Mouse (Mus musculus): ENCODE data around the gene Zfp1.
"Not testable (repeated sequence)": the region's sequence is repeated elsewhere in the genome, so short reads cannot be mapped to it uniquely, and the experiment has no call there.

Gene Zfp1

DNA sequence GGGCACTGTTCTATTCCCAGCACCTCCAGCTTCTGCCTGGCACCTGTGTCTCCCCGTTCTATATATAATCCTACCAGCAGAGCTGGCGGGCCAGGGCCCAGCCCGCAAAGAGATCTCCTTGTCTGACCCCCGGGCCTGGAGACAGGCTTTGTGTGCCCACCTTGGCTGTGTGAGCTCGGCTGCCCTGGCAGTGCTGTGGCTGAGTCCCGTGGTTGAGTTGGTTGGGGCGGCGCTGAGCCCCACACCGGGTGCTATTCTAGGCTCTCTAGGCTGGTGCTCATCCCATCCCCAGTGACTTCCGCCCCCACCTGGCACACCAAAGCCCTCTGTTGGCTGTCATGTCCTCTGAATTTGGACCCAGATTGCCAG, 18.4 kb upstream of the Zfp1 start:
- DNase-seq (ENCODE audit: extremely low spot score, low spot score), result no peak

DNA sequence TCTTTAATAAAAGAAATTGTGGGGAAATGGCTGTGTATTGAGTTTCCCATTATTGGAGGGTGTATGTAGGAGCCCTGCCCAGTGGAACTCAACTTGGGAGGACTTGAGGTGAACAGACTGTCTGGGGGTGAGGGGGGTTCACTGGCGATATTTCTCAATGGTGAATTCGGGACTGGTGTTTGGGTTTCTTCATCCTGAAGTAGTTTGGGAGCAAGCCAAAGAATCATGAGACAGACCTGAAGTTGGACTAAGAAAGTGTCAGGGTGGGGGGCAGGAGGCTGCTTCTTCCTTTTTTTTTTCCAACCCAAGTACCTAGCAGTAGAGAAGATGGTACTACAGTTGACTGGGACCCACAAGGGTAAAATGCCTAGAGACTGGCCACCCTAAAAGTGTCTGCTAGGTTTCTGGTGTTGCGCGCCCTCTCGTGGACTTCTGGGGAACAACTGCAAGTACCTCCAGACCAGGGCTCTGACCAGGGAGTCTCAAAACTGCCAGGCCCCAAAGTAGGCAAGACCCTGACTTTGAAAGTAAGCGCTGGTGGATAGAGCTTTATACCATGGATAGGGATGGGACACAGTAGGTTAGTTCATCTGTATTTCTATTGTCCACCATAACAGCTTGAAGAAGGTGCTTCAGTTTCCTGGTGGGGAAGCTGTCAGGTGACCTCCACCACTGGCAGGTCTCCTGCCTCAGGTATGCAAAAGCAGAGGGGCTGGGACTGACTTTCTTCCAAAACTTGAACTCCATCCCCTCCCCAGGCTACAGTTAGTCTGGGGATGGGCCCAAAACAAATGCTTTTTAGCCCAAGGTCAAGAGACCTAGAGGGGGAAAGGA, 17.3 kb upstream of the Zfp1 start:
- DNase-seq (ENCODE audit: extremely low spot score, low spot score), result peak; percentile 78

- DNase-seq (ENCODE audit: extremely low spot score, low spot score), result no peak
These were observed 16.7 kb upstream of the Zfp1 start for GRCm38 (mm10) chr8:111626528-111626820.

GRCm38 (mm10) chr8:111626933-111627332, 16.3 kb upstream of the Zfp1 start:
- DNase-seq (ENCODE audit: extremely low spot score, low spot score), result no peak

DNA sequence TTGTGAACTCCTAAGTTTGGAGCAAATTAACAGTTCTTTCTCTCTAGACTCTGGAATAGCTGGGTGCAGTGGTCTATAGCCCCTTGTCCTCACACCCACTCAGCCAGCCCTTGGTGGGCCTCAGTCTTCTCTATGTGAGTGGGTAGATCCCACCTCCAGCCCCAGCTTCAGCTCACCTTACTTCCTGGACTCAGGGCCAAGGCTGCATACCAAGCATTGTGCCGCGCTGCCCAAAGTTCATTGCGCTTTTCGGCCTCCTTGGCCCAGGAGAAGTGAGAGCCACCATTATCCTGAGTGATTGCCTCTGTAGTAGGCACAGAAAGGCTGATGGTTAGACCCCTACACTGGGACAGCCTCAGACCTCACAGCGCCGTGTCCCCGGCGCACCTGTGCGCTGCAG, 15.3 kb upstream of the Zfp1 start:
- no peak for DNase-seq (ENCODE audit: extremely low spot score, low spot score)

- DNase-seq (ENCODE audit: extremely low spot score, low spot score), result no peak
These were observed 14.8 kb upstream of the Zfp1 start for GRCm38 (mm10) chr8:111628401-111628800.

- no peak for DNase-seq (ENCODE audit: extremely low spot score, low spot score)
These were observed 14.2 kb upstream of the Zfp1 start for GRCm38 (mm10) chr8:111628894-111629501.

DNA sequence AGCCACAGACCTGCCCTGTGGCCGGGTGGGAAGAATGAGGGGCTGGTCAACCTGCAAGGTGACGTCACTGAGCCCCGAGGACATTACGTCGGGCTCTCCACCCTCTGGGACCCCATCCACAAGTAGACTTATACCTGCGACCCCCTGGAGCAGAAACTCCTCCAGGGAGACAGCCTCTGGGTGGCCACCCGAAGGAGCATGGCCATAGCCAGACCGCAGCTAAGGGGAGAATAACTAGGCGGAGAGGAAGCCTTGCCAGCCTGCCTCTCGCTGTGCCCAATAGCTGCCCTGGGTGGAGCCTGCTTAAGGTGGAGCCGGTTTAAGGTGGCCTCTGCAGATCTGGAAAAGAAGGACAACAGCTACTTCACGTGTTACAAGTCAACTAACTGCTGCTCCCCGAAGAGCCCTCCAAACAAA, 13.1 kb upstream of the Zfp1 start, which contains the start of gene Ldhd:
Gene Ldhd (minus strand): TSS at position 270 of the 417 bp plus-strand sequence.
- no peak for DNase-seq (ENCODE audit: extremely low spot score, low spot score)

DNA sequence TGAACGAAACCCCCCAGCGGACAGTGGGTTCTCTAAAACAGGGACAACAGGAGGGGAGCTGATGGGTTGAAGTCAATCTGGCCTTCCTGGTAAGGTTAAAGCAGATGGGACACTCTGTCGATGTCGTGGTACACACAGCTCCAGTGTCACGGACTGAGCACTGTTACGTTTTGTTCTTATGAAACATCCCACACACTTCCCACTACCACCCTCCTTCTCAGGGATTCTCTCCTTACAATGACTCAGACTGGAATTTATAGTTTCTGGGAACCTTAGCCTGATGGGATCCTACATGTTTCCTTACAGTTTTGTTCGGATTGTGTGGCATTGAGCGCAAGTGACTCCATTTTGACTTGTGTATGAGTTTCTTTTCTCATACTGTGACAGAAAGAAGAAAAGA, 11.6 kb upstream of the Zfp1 start:
- no peak for DNase-seq (ENCODE audit: extremely low spot score, low spot score)

- DNase-seq (ENCODE audit: extremely low spot score, low spot score), result no peak
These were observed 10.2 kb upstream of the Zfp1 start for GRCm38 (mm10) chr8:111632976-111633375.

DNA sequence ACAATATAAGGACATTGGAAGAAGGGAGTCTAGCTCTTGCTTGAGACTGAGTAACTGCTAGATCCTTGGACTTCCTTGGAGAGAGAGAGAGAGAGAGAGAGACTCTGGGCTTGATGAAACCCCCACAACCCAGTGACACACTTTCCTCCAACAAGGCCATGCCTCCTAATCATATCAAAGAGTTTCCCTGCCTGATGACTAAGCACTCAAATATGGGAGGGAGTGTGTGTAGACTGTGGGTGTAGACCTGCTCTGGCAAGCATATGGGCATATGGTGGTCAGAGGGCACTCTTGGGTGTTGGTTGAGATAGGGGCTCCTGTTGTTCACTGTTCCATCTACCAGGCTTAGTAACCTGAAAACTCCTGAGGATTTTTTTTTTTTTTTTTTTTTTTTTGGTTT, 5.1 kb upstream of the Zfp1 start:
- DNase-seq (ENCODE audit: extremely low spot score, low spot score), result no peak

DNA sequence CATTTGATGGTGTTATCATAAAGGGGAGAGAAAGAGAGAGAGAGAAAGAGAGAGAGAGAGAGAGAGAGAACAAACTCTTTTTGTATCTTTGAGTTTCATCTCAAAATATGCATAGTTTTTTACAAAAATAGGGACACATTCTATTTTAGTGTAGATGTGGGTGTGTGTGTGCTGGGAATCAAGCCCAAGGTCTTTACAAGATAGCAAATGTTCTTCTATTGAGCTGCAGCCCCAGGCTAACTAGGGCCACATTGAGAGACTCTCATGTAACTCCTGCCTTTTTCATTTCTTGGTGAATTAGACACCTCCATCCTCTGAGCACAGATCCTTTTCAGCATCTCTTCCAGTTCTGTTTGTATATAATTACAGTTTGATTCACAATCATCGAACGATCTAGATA, 2.1 kb upstream of the Zfp1 start:
- DNase-seq (ENCODE audit: extremely low spot score, low spot score), result no peak

- DNase-seq (ENCODE audit: extremely low spot score, low spot score), result no peak
These were observed 705 bp upstream of the Zfp1 start for GRCm38 (mm10) chr8:111642496-111642895.

DNA sequence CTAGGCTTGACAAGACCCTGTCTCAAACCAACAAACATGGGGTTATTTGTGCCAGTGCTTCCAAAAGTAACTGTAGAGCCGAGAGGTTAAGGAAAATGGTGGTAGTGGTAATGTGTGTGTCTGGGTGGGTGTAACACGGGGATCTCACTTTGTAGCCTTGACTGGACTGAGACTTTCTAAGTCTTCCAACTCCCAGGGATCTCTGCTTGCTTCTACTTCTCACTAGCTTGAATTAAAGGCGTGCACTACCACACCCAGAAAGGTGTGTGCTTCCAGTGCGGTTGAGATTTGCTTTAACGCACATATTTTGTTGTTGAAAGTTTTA, 300 bp upstream of the Zfp1 start:
- DNase-seq (ENCODE audit: extremely low spot score, low spot score), result no peak

DNA sequence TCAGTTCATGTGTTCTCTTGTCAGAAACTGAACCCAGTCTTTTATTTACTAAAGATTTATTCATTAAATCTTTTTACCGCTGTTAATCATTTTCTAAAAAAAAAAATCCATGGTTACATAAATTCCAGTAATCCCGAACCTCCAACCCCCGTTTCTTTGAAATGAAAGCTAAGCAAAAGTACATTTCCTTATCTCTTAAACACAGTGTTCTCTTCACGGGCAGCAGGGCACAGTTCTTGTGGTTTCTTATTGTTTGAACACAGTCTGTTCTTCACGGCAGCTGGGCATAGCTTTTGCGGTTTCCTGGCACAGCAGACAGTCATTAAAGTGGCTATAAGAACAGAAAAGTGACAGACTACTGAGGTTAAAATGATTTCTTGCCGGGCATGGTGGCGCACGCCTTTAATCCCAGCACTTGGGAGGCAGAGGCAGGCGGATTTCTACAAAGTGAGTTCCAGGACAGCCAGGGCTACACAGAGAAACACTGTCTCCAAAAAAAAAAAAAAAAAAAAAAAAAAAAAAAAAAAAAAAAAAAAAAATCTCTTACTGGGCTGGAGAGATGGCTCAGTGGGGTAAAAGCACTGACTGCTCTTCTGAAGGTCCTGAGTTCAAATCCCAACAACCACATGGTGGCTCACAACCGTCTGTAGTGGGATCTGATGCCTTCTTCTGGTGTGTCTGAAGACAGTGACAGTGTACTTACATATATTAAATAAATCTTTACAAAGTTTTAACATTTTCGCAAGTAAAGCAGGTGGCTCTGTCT, 1.3 kb downstream of the Zfp1 start:
- DNase-seq (ENCODE audit: extremely low spot score, low spot score), result not testable (repeated sequence)

DNA sequence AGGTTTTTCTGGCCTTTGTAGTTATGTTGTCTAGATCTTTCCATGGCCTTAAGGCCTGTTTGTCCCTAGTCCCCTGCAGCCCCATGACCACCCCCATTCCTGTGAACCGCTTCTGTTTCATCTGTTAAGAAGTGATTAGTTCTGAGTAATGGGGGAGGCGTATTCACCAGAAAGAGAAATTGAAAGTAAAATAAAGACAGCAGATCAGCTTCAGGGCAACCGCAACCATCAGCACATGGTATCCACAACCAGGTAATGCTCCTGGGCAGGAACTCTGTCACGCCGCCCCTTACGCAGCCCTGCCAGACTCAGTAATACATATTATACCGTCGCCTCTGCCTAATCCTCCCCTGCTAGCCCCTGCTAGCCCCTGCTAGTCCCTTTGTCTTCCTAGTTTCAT, 2.5 kb downstream of the Zfp1 start:
- no peak for DNase-seq (ENCODE audit: extremely low spot score, low spot score)

DNA sequence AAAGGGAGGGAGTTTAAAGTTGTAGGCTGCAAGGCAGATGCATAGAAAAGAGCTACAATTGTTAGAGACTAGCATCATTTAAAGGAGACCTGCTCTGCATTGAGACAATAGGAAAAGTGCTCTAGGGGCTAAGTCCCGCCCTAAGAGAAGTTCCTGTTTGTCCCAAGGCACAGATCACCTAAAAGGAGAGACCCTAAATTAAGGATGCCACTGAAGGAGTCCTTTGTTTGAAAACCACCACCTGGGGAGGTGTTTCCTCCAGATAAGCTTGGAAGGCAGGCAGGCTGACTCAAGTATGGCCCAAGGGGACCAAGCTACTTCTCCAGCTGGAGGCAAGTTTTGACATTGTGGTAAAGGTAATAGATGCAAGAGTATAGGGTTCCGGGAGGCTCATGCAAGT, 5.6 kb downstream of the Zfp1 start:
- DNase-seq (ENCODE audit: extremely low spot score, low spot score), result no peak

DNA sequence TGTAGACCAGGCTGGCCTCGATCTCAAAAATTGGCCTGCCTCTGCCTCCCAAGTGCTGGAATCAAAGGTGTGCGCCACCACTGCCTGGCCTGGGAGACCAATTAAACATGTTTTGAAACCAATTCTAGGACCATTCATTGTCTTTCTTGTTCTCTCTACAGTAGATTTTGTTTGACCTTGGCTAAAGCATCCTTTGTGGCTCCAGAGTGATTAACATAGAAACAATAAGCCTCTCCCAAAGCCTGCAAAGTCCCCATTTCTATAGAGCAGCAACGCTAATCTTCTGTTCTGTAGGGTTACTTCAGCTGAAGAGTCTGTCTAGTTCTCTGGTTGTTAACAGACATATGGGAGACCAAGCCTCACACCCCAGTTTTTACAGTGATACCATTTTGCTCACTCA, 7.5 kb downstream of the Zfp1 start:
- no peak for DNase-seq (ENCODE audit: extremely low spot score, low spot score)

- no peak for DNase-seq (ENCODE audit: extremely low spot score, low spot score)
These were observed 10.3 kb downstream of the Zfp1 start for GRCm38 (mm10) chr8:111653524-111653923.

DNA sequence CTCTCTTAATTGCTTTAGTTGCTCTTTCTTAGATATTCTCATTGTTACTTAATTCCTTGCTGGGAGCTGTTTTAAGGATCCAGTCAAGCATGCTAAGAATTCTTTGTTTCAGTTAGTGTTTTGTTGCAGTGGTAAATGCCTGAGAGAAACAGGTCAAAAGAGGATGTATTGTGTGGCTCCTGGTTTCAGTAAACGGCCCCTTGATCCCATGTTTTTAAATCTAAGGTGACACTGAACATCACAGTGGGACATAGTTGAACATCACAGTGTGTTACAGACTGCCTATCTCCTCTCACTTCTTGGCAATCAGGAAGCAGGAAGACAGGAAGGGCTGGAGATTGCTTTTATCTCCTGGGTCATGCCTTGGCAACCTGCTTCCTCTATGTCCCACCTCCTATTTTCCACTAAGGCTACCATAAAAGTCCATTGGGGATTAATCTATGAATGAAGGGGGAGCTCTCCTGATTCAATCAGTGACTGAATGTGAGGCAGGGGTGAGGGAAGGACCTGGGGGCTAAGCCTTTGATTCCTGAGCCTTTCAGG, 14.2 kb downstream of the Zfp1 start:
- no peak for DNase-seq (ENCODE audit: extremely low spot score, low spot score)

DNA sequence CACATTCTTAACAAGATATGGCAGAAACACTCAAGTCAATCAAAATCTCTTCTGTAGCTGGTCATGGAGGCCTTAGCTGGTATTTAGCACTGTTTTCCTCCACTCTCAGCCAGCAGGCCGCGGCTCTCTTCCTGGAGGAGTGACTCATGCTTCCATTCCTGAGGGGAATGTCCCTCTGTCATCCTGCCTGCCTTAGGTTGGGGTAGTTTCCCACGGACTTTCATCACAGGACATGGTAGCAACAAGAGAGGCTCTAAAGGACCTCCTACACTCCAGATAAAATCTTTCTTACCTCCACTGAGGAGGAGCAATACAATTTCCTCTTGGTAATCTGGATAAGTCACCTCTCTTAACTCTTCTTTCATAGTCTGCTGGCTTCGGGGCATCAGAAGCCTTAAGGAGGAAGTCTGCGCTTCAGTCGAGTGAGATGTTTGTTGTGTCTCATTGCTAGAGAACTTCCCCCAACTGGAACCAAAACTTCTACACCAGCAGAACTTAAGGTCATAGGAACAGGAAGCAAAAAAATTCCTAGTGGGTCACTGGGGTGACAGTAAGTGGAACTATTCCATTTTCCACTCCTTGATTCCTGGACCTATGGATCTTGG, 15.7 kb downstream of the Zfp1 start:
- DNase-seq (ENCODE audit: extremely low spot score, low spot score), result no peak

GRCm38 (mm10) chr8:111662473-111662872, 19.3 kb downstream of the Zfp1 start:
- peak; percentile 68 for DNase-seq (ENCODE audit: extremely low spot score, low spot score)

Data from neural tube, embryonic 10.5 days (tissue).